Mouse (Mus musculus) forebrain, embryonic 14.5 days (tissue): ENCODE results near the gene 1700013F07Rik. TPM values are rescaled to one million over a fixed set of nuclear protein-coding genes. Genes with fewer than 3 reads are reported as not detected.
A peak's percentile ranks its signal among the peaks of the same experiment; 100 is the strongest.
"Not testable (repeated sequence)": the region's sequence is repeated elsewhere in the genome, so short reads cannot be mapped to it uniquely, and the experiment has no call there.

Experiments
- ATAC-seq: fragments of 200-750 bp; cut with Nextera tagmentation; 2 replicates; pipeline ENCODE4 v1.8.0; 2017; ENCODE audit warnings: mild to moderate bottlenecking, moderate library complexity
- DNase-seq: peaks from one replicate; pipeline ENCODE4 v3.0.0-alpha.2; 2015; ENCODE audit warnings: low spot score
- H3K27ac ChIP-seq: fragments of 300-500 bp; sonication (generic); 2 replicates; pipeline ENCODE4 v1.5.1; 2014; ENCODE audit warnings: low read depth, mild to moderate bottlenecking, control low read depth, low read length, moderate library complexity
- H3K27me3 ChIP-seq: fragments of 300-500 bp; sonication (generic); replicated peaks from 2 replicates; pipeline ENCODE4 v1.6.1; 2014; ENCODE audit warnings: low read length, control low read depth, mixed read lengths; ENCODE audit not compliant: control insufficient read depth, insufficient read depth
- H3K36me3 ChIP-seq: fragments of 300-500 bp; sonication (generic); 2 replicates; pipeline ENCODE4 v1.6.1; 2014; ENCODE audit warnings: low read length, control low read depth; ENCODE audit not compliant: control insufficient read depth, insufficient read depth
- H3K4me1 ChIP-seq: fragments of 300-500 bp; sonication (generic); 2 replicates; pipeline ENCODE4 v1.6.1; 2014; ENCODE audit warnings: antibody characterized with exemption, low read length, control low read depth; ENCODE audit not compliant: control insufficient read depth, insufficient read depth
- H3K4me2 ChIP-seq: fragments of 300-500 bp; sonication (generic); 2 replicates; pipeline ENCODE4 v1.6.1; 2014; ENCODE audit warnings: mild to moderate bottlenecking, control low read depth, low read length
- H3K4me3 ChIP-seq: fragments of 300-500 bp; sonication (generic); 2 replicates; pipeline ENCODE4 v1.5.1; 2014; ENCODE audit warnings: low read depth, low read length, control low read depth
- H3K9ac ChIP-seq: fragments of 300-500 bp; sonication (generic); 2 replicates; pipeline ENCODE4 v1.6.1; 2014; ENCODE audit warnings: mild to moderate bottlenecking, low read length, control low read depth, moderate library complexity
- H3K9me3 ChIP-seq: fragments of 300-500 bp; sonication (generic); replicated peaks from 2 replicates; pipeline ENCODE4 v1.6.1; 2016; ENCODE audit warnings: low read length, control low read depth, mixed read lengths; ENCODE audit not compliant: control insufficient read depth
- WGBS: fragments of 180-500 bp; shearing (Covaris S2); extraction: QIAGEN DNeasy Blood & Tissue Kit; methylation state at CpG from one replicate; pipeline ENCODE4 v1.1.7; 2014; 5-methylcytosine and 5-hydroxymethylcytosine counted together
- polyA plus RNA-seq: library from polyadenylated mRNA; unstranded; fragments of >200 nt; fragmentation: Nextera tagmentation; extraction: Ambion mirVana; gene quantifications from 2 replicates; pipeline ENCODE4 v1.2.1, GENCODE M21; 2014

1700013F07Rik gene
- 1.3 and 2.0 TPM in 2 replicates for polyA plus RNA-seq

GRCm38 (mm10) chr3:108533951-108534350 lies at the start of gene 1700013F07Rik:
TSS of gene 1700013F07Rik (plus strand) at chr3:108534150.
- 88% methylated on average over 6 of the region's 6 CpGs for WGBS
- H3K9me3 ChIP-seq: no peaks in the 10 kb centered on the region
- H3K4me3 ChIP-seq: no peak within 1 kb of the TSS
- H3K4me1 ChIP-seq: peaks cover 7% of the 10 kb centered on the region
- ATAC-seq (no peak), DNase-seq (no peak)
- H3K4me2 ChIP-seq: no peak within 1 kb of the TSS
- no peaks in the 10 kb centered on the region for H3K36me3 ChIP-seq
- H3K27ac ChIP-seq: no peak within 1 kb of the TSS
- H3K9ac ChIP-seq: peak within 1 kb of the TSS; percentile 21; the same call in 1 of the 2 replicates
- no peaks in the 10 kb centered on the region for H3K27me3 ChIP-seq

GRCm38 (mm10) chr3:108484749-108485148 lies 49.2 kb upstream of the 1700013F07Rik start:
- 90% methylated on average over 4 of the region's 4 CpGs for WGBS
- Histone ChIP-seq H3K9ac (no peak overlapping the region), H3K27ac (no peak overlapping the region), H3K9me3 (no peaks in the 10 kb centered on the region), H3K4me1 (no peaks in the 10 kb centered on the region), H3K4me3 (no peak overlapping the region), H3K36me3 (no peaks in the 10 kb centered on the region), H3K4me2 (no peak overlapping the region), H3K27me3 (no peaks in the 10 kb centered on the region)
- no peak for DNase-seq
- no peak for ATAC-seq

- H3K36me3 ChIP-seq: no peaks in the 10 kb centered on the region
- peaks cover under 1% of the 10 kb centered on the region; the same call in 1 of the 2 replicates for H3K4me1 ChIP-seq
- no peaks in the 10 kb centered on the region for H3K27me3 ChIP-seq
- ATAC-seq (no peak), DNase-seq (no peak)
- 37% methylated on average over 3 of the region's 3 CpGs for WGBS
- H3K9ac ChIP-seq: no peak overlapping the region
- no peak overlapping the region for H3K4me2 ChIP-seq
- no peaks in the 10 kb centered on the region for H3K9me3 ChIP-seq
- H3K27ac ChIP-seq: no peak overlapping the region
- H3K4me3 ChIP-seq: no peak overlapping the region
These were observed 44.0 kb upstream of the 1700013F07Rik start for GRCm38 (mm10) chr3:108489968-108490367.

GRCm38 (mm10) chr3:108494861-108495474 lies 39.0 kb upstream of the 1700013F07Rik start:
- H3K9ac ChIP-seq: no peak overlapping the region
- H3K4me3 ChIP-seq: no peak overlapping the region
- no peaks in the 10 kb centered on the region for H3K27me3 ChIP-seq
- WGBS: 53% methylated on average over 9 of the region's 9 CpGs
- no peak overlapping the region for H3K4me2 ChIP-seq
- ATAC-seq (no peak), DNase-seq (no peak)
- H3K9me3 ChIP-seq: no peaks in the 10 kb centered on the region
- H3K36me3 ChIP-seq: no peaks in the 10 kb centered on the region
- peaks cover 13% of the 10 kb centered on the region; the same call in 1 of the 2 replicates for H3K4me1 ChIP-seq
- H3K27ac ChIP-seq: no peak overlapping the region

- Histone ChIP-seq H3K4me3 (no peak overlapping the region), H3K27me3 (no peaks in the 10 kb centered on the region), H3K4me2 (no peak overlapping the region), H3K27ac (no peak overlapping the region), H3K36me3 (no peaks in the 10 kb centered on the region), H3K9ac (no peak overlapping the region; the same call in 1 of the 2 replicates), H3K4me1 (peaks cover 13% of the 10 kb centered on the region; the same call in 1 of the 2 replicates), H3K9me3 (no peaks in the 10 kb centered on the region)
- DNase-seq (peak; percentile 46), ATAC-seq (0 out of 2 replicates have a peak, but pooled peaks have one; percentile 29)
- WGBS: 13% methylated on average over 4 of the region's 4 CpGs
These were observed 38.5 kb upstream of the 1700013F07Rik start for GRCm38 (mm10) chr3:108495486-108495885.

GRCm38 (mm10) chr3:108497602-108498001 lies 36.3 kb upstream of the 1700013F07Rik start:
- DNase-seq: no peak
- 40% methylated on average over 9 of the region's 9 CpGs for WGBS

GRCm38 (mm10) chr3:108499826-108500225 lies 34.1 kb upstream of the 1700013F07Rik start:
- DNase-seq (no peak), ATAC-seq (no peak)
- no peaks in the 10 kb centered on the region for H3K9me3 ChIP-seq
- peaks cover 13% of the 10 kb centered on the region; the same call in 1 of the 2 replicates for H3K4me1 ChIP-seq
- WGBS: 64% methylated on average over 8 of the region's 8 CpGs
- no peak overlapping the region for H3K4me3 ChIP-seq
- H3K36me3 ChIP-seq: no peaks in the 10 kb centered on the region
- no peak overlapping the region for H3K9ac ChIP-seq
- no peak overlapping the region for H3K4me2 ChIP-seq
- no peaks in the 10 kb centered on the region for H3K27me3 ChIP-seq
- H3K27ac ChIP-seq: no peak overlapping the region

More at GRCm38 (mm10) chr3:108497602-108498001, 36.3 kb upstream of the 1700013F07Rik start:
- Histone ChIP-seq H3K4me2 (no peak overlapping the region), H3K9ac (no peak overlapping the region), H3K27ac (no peak overlapping the region), H3K36me3 (no peaks in the 10 kb centered on the region), H3K9me3 (no peaks in the 10 kb centered on the region), H3K4me3 (no peak overlapping the region), H3K27me3 (no peaks in the 10 kb centered on the region), H3K4me1 (peaks cover 13% of the 10 kb centered on the region; the same call in 1 of the 2 replicates)
- no peak for ATAC-seq

- H3K4me1 ChIP-seq, H3K27ac ChIP-seq, H3K4me2 ChIP-seq, H3K9ac ChIP-seq, DNase-seq, ATAC-seq, H3K27me3 ChIP-seq, H3K4me3 ChIP-seq, H3K9me3 ChIP-seq, H3K36me3 ChIP-seq: not testable (repeated sequence)
- 87% methylated on average over 3 of the region's 3 CpGs for WGBS
These were observed 32.5 kb upstream of the 1700013F07Rik start for GRCm38 (mm10) chr3:108501411-108501810.

- H3K4me2 ChIP-seq: no peak overlapping the region
- no peak overlapping the region for H3K9ac ChIP-seq
- no peaks in the 10 kb centered on the region for H3K9me3 ChIP-seq
- DNase-seq (no peak), ATAC-seq (no peak)
- no peaks in the 10 kb centered on the region for H3K27me3 ChIP-seq
- H3K36me3 ChIP-seq: no peaks in the 10 kb centered on the region
- no peaks in the 10 kb centered on the region for H3K4me1 ChIP-seq
- WGBS: 94% methylated on average over 4 of the region's 4 CpGs
- no peak overlapping the region for H3K4me3 ChIP-seq
- H3K27ac ChIP-seq: no peak overlapping the region
These were observed 30.0 kb upstream of the 1700013F07Rik start for GRCm38 (mm10) chr3:108503908-108504307.
